7 mouse cellular contexts compared by ENCODE assay signal in genomic region chr7:72400056-72400455, GRCm38 (mm10).
DNase-seq lines count a peak whose midpoint lies in the region; ATAC-seq lines count a peak whose summit lies in the region.

No protein-coding gene starts in this region.

- no peak overlapping the region for H3K9ac ChIP-seq in liver, embryonic 13.5 days

- peak; percentile 5 to 18 for DNase-seq in B cell, adult 2 months
- peak; percentile 41 for DNase-seq in ES-CJ7 (ENCODE audit: low read depth, low spot score)
- DNase-seq in cerebellum, adult 9-11 months, result peak; percentile 34
- DNase-seq in frontal cortex, postnatal 14 days (ENCODE audit: low spot score in 2 of 2), result peak; percentile 7 to 40
- peak; percentile 73 for DNase-seq in kidney, postnatal 14 days
- DNase-seq in liver, embryonic 13.5 days, result peak; percentile 1
- DNase-seq in right cerebral cortex, adult 18-20 months, result peak; percentile 55

- H3K36me3 ChIP-seq in liver, embryonic 13.5 days, result no peaks in the 10 kb centered on the region

- no peaks in the 10 kb centered on the region for H3K27me3 ChIP-seq in liver, embryonic 13.5 days

- no peak for ATAC-seq in liver, embryonic 13.5 days (ENCODE audit: low read depth)

- no peak overlapping the region for H3K27ac ChIP-seq in liver, embryonic 13.5 days

- no peaks in the 10 kb centered on the region for H3K9me3 ChIP-seq in liver, embryonic 13.5 days (replicated peaks)

- no peaks in the 10 kb centered on the region for H3K4me1 ChIP-seq in liver, embryonic 13.5 days (replicated peaks)

- H3K4me2 ChIP-seq in liver, embryonic 13.5 days, result no peak overlapping the region

- H3K4me3 ChIP-seq in liver, embryonic 13.5 days (replicated peaks), result no peak overlapping the region

Comparison
In these comparisons a context has a peak if more than half of its experiments do, and no peak if none do; other contexts are left out.
1. DNase-seq: peak in every context shown above with its lines; median percentile 73 in kidney, postnatal 14 days; 55 in right cerebral cortex, adult 18-20 months; 41 in ES-CJ7; 34 in cerebellum, adult 9-11 months; 24 in frontal cortex, postnatal 14 days; 12 in B cell, adult 2 months; 1 in liver, embryonic 13.5 days.